ENCODE assay signal across 14 mouse cellular contexts in the genomic region with DNA sequence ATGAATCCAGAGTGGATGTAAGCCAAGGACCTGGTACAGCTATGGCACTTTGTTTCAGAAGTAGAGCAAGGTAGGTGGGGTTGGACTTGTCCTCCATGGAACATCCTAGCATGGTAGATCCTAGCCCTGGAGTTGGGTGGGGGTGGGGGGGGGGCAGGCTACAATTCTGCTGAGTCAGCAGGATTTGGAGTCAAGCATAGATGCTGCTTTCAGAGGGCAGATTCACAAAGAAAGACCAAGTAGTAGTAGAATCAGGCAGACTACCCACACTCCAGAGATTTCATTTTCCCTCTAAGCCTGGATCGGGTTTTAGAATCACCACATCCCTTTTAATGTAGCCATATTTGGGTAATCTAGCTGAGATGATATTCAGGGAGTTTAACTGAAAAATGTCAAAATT.
"Had no signal": no experiment of that assay in that cellular context is flagged by ENCODE, and none has a peak within 500 bp of the region (broad histone marks: within the 10 kb centered on the region; RNA-seq: fewer than 3 reads in every experiment).

No protein-coding gene starts in this region.

- H3K27me3 ChIP-seq: liver, embryonic 15.5 days; lung, embryonic 15.5 days; megakaryocyte, embryonic 14.5 days; midbrain, embryonic 12.5 days; neural tube, embryonic 12.5 days had no signal

- DNase-seq: liver, postnatal 0 days; lung, adult 2 months; lung, postnatal 14 days; lung, postnatal 36 days; right cerebral cortex, postnatal 14 days; thymus, adult 18-20 months; thymus, postnatal 14 days; thymus, postnatal 36 days had no signal

- H3K4me2 ChIP-seq: liver, embryonic 15.5 days; lung, embryonic 15.5 days had no signal

- H3K4me3 ChIP-seq: liver, embryonic 15.5 days; lung, embryonic 15.5 days; megakaryocyte, embryonic 14.5 days; midbrain, embryonic 12.5 days; neural tube, embryonic 12.5 days had no signal

- H3K27ac ChIP-seq: liver, embryonic 15.5 days; lung, embryonic 15.5 days; macrophage; midbrain, embryonic 12.5 days; neural tube, embryonic 12.5 days had no signal

- H3K36me3 ChIP-seq: liver, embryonic 15.5 days; lung, embryonic 15.5 days; midbrain, embryonic 12.5 days; neural tube, embryonic 12.5 days had no signal

- H3K9me3 ChIP-seq: liver, embryonic 15.5 days; lung, embryonic 15.5 days; megakaryocyte, embryonic 14.5 days; midbrain, embryonic 12.5 days; neural tube, embryonic 12.5 days had no signal

- H3K9ac ChIP-seq: liver, embryonic 15.5 days; liver, postnatal 0 days; lung, embryonic 15.5 days; midbrain, embryonic 12.5 days; neural tube, embryonic 12.5 days had no signal
